Mouse (Mus musculus): ENCODE data around the gene Bcl11a.
A peak's percentile ranks its signal among the peaks of the same experiment; 100 is the strongest.

Bcl11a gene

DNA sequence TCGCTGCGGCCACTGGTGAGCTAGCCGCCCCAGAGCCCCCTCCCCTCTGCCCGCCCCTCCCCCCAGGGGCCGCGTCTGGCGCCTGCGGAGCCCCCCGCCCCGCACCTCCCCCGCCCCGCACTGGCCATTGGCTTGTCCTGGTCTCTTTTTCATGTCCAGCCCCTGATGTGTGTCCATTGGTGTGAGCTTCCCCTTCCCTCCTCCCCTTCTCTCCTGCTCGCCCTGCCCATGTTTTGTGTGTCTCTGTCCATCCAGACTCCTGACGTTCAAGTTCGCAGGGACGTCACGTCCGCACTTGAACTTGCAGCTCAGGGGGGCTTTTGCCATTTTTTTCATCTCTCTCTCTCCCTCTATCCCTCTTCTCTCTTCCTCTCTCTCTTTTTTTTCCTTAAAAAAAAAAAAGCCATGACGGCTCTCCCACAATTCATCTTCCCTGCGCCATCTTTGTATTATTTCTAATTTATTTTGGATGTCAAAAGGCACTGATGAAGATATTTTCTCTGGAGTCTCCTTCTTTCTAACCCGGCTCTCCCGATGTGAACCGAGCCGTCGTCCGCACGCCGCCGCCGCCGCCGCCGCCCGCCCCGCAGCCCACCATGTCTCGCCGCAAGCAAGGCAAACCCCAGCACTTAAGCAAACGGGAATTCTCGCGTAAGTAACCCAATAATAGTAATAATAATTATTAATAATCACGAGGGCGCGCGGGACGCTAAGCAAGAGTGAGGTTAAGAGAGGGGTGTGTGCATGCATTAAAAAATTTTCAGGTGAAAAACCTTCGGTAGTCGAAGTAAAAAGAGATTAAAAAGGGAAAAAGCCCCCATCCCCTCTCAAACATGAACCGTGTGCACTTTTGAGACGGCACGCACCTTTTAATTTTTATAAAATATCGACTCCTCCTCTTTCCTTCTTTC is at the start of gene Bcl11a:
Bcl11a (plus strand) TSS at position 262 of the 911 bp plus-strand sequence.
- peak; percentile 27 to 33 for DNase-seq (ENCODE audit: low spot score in 2 of 2)

DNA sequence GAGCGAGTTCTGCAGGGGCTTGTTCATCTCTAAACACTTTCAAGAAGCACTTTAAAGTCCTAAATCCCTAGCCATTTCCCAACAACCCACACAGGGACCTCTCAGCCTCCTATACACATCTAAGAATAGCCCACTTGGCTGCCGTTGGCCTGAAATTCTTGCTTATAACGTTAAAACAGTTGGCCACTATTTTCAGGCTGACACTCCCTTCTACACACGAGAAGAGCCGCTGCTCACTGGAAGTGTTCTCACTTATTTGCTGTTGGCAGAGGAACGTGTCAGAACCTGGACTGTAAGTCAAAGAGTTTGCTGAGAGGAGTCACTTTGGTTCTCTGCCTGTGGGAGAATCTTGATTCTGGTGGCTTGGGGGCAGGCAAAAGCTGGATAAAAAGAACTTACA is 33.8 kb upstream of the Bcl11a start:
- DNase-seq (ENCODE audit: low spot score in 2 of 2), result no peak

DNA sequence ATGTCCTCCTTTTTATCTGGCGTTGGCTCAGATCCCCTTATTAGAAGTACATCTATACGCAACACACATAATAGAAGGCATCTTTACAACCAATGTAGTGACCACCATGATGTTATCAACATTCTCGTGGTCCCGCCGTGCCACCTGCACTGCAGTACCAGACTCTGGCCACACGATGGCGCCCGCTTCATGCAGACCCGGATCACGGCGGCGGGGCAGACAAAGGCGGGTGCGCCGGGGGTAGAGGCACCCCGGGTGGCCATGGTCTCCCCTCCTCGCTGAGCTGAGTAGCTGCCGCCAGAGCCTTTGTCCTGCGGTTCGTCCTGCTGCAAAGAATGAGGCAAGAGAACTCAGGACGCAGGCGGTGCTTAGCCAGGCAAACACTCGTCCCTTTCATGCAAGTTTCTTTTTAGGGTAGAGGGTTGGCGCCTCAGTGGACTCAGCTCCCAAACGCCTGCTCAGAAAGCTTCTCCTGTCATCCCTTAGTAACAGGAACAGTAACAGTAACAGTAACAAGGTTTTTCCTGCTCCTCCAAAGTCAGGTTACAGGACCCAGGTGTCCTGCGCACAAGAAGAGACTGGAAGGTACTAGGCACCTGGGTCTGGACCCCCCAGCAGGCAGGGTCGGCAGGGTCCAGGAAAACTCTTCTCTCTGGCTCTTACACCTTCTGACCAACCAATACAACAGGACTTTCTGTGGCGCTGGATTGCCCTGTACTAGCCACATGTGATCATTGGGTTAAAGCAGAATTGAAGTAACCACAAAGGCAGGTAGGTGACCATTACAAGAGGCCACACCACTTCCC is 28.4 kb upstream of the Bcl11a start:
- peak; percentile 47 to 50 for DNase-seq (ENCODE audit: low spot score in 2 of 2)

DNA sequence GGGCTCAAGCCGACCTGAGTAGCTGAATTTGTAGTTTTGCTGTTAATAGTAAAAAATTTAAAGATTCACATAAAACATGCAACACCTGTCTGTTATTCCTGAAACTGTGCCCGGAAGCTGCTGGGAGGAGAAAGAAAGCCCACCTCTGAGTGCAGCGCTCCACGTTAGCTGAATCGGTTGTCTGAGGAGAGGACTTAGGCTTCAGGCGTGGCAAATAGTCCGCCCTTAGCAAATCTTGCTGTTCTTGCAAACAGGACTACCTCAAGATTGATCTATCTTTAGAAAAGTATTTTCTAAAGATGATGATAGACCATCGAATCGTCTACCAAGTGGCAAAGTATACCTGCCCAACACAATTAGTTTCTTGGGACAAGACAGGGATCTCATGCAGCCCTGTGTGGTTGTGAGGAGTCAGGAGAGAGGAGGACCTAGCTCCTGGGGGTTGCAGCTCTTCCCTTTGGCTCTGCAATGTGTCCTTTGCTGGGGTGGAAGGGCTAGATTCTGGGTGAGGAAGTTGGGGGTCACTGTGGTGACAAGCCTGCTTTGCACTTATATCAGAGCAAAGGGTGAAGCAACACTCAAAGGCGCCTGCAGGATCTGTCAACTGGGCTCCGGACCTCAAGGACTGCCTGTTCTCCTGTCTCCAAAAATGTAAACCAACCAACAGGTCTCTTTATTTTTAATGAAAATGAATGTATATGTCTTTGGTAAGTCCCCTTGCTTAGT is 27.7 kb upstream of the Bcl11a start:
- no peak for DNase-seq (ENCODE audit: low spot score in 2 of 2)

DNA sequence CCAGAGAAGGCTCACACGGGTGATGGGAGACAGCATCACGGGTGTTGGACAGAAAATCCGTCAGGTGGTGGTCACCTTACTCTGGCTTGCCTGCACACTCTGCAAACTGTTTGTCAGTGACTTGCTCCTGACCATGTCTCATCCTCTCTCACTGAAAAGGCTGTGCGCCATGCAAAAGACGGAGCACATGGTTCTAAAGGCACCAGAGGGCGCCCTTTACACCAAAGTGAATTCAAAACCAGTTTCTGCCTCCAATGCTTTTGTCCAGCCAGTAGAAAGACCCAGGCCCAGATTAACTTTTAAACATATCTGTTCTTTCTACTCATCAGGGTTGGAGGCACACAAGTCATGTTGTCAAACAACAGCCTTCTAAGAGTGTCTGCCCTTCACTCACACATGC is 25.0 kb upstream of the Bcl11a start:
- no peak for DNase-seq (ENCODE audit: low spot score in 2 of 2)

DNA sequence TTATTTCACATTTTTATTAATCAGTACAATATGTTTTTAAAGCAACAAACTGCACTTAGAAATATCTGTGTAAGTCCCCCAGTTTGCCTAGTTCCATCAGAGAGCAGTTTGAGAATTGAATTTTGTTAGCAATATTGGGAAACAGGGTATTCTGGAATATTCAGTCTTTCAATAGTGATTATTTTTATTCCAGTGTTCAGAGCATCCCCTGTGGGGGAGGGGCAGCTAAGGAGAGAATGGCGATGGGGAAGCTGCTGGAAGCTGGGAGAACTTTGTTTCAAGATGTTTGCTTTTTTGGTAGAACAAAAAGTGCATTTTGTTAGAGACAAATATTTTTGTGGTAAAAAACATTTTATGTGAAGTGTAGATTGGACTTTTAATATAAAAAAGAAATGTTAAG is 18.7 kb upstream of the Bcl11a start:
- DNase-seq (ENCODE audit: low spot score in 2 of 2), result no peak

DNA sequence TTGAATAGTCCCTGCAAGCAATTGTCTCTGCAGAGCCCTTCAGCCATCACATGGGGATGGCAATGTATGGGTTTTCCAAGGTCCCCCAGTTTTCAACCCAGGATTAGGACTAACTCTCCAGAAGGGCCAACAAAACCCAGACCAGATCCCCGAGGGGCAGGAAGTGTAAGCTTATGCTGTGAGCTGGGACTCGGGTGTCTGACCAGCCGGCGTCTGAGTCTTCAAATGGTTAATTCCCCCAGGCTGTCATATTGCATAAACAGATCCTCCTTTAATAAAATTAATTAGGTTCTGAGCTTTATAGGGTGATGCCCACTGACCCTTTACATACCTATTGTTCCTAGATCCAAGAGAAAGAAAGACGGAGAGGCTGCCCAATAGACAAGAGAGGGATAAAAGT is 17.4 kb upstream of the Bcl11a start:
- no peak for DNase-seq (ENCODE audit: low spot score in 2 of 2)

DNA sequence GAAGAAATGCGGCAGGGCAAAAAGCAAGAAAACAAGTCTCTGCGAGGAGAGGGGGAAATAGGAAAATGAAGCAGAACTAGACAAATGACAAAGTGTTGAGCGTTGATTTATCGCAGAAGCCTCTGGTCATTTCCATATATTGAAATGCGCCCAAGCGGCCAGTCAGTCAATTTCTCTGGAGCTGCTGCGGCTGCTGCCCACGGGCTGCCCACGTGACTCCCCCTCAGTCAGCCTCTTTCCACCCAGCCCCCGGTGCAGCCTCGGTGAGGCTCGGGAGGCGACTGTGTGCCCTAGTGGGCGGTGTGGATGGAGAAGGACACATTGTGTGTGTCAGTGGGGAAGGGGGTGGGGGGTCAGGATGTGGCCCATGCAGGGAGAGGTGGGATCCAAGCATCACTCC is 16.0 kb upstream of the Bcl11a start:
- DNase-seq (ENCODE audit: low spot score in 2 of 2), result no peak

DNA sequence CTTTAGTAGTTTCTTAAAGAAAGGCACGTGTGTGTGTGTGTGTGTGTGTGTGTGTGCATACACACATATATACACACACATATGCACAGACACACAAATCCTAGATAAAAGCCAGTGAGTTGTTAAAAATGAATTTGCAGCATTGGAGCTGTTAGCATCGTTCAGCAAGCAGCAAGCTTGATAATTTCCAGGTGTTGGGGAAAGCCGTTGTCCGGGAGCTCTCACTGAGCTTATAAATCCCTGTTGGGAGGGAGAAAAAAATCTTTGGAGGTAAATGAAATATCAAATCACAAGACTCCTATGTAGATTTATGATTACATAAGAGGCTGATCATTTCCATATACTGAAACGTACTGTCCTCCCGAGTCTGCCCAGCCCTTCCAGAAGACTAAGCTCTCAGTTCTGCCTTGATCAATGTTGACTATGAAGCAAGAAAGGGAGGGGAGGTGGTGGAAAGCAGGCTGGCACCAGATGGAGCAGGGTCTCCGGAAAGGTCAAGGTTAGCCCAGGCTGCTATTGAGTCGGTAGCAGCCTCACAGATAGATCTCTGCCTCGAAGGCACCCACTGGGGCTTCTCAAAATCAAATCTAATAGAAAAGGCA is 15.3 kb upstream of the Bcl11a start:
- no peak for DNase-seq (ENCODE audit: low spot score in 2 of 2)

DNA sequence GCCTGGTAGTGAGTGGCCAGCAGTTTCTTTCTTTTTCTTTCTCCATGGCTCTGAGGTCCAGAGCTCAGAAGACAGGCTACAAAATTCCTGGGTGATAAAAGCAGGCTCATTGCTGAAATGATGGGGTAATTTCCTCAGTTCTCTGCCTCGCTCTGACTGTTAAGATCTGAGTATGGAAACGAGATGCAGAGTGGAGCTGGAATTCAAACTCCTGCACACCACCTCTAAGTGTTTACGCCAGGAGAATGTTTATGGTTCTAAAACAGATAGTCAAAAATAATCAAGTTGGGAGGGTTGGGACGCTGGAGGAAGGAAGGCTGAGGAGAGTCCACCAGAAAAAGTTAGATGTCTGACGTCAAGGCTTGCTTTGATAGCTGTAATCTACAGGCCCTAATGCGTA is 13.6 kb upstream of the Bcl11a start:
- no peak for DNase-seq (ENCODE audit: low spot score in 2 of 2)

DNA sequence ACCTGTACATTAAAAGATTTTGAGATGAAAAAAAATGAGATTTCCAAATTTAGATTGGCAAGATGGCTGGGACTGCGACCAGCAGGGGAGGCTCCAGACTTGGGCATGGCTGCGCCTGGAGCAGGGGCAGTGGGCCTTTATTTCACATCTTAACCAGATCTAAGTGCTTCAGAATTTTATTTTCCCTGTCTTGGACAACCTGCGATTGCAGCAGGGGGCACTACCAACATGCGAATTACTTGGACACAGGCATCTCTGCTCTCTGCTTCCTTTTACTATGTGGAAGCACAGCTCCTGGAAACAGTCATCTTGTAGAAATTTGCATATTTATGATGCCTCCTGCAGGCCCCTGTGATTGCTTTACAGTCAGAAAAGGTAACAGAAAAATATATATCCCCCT is 12.5 kb upstream of the Bcl11a start:
- no peak for DNase-seq (ENCODE audit: low spot score in 2 of 2)

DNA sequence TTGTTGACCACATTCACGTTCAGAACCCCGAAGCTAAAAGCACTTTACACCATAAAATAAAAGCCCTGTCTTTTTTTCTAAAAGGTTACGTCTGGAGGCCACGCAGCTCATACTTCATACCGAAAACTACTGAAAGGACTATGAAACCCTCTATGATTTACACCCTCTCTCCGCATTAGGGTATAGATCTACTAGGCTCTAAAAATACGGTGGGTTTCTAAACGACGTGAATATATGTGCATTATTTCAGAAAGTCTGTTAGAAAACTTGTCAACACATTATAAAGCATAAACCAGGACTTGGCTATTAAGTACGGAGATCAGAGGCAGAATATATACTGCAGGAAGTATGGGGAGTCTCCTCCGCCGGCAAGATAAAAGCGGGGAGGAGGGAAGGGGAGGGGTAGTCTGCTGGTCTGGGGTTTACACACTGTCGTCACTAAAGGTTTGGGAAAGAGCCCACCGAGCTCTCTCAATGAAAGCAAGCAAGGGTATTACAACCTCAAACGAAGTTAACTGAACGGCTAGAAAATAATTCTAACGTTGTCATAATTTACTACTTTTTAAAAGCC is 3.8 kb upstream of the Bcl11a start:
- DNase-seq (ENCODE audit: low spot score in 2 of 2), result no peak

DNA sequence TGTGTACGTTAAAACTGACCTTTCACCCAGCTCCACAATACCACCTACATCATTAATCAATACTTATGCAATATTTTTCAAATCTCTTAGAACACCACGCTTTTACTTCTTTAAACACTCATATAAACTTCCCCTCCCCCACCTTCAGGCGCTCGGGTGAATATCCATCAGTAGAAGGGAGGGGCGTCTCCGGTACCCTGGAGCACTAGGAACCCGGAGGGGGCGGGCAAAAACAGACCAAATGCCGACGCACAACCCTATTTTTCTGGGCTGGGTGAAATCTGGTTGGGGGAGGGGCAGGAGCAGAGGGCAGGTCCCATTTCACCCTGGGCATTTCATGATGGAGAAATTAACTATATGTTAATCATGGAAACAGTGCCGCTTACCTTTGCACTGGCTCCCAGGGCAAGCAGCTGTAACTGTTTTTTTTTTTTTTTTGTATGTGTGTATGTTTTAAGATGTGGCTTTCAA is 3.2 kb upstream of the Bcl11a start, which contains the start of gene A830031A19Rik:
A830031A19Rik (minus strand) TSS at position 421 of the 471 bp plus-strand sequence.
- DNase-seq (ENCODE audit: low spot score in 2 of 2), result no peak

DNA sequence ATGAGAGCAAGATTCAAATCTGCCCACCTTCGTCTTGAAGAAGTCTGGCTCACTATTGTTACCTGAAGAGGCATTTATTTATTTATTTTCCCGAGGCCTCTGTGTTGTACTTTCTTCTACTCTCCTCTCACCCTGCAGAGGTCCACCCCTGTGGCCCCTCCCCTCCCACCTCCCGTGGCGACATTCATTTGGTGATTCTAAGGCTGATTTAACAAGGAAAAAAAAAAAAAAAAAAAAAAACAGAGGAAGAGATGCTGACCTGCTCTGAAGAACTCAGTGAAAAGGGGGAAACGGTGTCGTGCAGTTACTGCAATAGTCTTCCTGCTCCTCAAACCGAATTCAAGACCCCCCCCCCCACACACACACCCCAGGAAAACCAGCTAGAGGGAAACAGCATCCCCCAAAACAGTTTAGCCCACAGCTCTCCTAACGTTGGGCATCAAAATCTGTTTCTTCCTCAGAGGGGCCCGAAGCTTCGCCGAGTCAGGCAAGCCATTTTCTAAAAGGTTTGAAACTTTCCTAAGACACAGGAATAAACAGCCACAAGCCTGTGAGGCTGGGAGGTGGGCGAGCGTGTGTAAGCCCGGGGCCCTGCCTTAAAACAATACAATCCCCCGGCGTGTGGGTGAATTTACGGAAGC is 2.2 kb upstream of the Bcl11a start:
- no peak for DNase-seq (ENCODE audit: low spot score in 2 of 2)

DNA sequence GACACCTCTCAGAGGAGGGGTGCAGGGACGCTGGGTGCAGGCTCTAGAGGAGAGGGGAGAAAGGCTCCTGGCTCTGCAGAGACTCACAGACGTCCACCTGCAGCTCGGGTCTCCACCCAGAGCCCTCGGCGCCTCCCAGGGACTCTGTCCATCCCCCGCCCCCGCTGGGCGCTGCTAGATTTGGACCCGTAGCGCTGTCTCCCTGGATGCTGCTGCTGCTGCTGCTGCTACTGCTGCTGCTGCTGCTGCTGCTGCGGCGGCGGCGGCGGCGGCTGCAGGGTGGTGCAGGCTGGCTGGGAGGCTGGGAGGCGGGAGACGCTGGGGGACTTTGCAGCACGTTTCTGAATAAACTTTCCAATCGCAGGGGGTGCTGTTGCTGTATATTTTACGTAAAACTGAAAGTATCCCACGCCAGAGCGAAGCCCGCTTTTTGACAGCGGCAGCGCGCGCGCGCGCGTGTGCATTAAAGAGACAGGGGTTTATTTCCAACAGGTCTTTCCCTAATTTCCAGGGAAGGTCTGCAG is 1.7 kb upstream of the Bcl11a start:
- DNase-seq (ENCODE audit: low spot score in 2 of 2), result peak; percentile 16 to 24

DNA sequence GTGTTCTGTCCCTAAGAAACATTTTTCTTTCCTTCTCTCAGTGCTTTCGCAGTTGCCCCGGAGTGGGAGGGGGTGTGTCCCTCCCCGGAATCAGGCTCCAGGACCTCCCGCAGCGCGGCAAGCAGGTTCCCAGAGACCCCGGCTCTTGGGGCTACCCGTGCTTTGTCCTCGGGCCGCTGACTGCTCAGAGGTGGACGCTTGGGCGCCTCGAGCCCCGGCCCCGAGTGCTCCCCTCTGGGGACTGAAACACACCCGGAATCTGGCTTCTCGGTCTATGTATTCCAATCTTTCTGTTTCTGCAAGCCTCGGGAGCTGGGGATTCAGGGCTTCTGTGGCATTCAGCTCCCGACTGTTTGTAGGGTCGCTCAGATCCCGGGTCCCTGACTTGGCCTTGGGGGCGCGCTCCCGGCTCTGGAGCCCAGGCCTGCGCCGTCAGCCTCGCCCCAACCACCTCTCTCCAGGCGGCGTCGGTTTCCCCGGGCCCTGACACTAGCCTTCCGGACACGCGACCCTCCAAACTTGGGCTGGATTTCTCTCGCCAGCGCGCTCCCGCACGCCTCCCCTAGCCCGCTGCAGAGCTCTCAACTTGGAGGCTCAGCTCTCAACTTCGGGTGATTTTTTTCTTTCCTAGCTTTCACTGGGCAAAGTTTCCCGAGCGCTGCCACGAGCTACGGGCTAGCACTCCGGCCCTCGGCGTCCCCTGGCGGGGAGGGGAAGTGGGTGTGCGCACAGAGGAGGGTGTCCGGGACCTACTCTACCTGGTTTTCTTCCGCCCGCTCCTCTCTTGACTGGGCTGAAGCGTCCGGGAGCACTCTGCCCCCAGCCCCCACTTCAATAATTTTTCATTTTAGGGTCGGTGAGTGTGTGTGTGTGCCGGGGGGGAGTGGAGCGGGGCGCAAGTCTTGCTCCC is 780 bp upstream of the Bcl11a start:
- peak; percentile 28 to 32 for DNase-seq (ENCODE audit: low spot score in 2 of 2)

DNA sequence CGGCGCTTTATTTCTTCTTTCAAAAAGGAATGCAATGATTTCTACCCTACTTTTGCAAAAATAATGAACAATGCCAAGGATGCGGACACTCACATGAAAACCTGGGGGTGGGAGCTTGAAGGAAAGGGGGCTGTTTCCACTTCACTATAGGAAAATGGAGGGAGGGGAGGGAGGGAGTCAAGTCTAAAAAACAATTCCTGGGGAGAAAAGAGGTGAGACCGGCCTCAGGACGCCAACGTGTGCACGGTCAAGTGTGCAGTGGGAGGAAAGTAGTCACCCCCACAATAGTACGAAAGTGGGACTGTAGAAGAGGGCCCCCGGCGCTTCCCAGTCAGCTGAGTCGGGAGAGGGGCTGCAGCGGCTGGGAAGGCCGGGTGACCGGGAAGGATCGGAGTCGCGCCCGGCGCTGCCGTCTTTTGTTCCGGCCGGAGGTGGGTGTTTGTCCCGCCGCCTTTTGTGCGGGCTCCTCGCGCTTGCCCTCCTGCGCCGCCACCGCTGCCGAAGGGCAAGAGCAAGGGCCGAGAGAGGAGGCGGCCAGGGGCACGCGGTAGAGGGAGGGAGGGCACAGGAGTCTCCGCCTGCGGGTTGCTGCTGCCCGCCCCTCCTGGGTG is 955 bp downstream of the Bcl11a start:
- DNase-seq (ENCODE audit: low spot score in 2 of 2), result peak in 1 of 2 experiments; percentile 17

DNA sequence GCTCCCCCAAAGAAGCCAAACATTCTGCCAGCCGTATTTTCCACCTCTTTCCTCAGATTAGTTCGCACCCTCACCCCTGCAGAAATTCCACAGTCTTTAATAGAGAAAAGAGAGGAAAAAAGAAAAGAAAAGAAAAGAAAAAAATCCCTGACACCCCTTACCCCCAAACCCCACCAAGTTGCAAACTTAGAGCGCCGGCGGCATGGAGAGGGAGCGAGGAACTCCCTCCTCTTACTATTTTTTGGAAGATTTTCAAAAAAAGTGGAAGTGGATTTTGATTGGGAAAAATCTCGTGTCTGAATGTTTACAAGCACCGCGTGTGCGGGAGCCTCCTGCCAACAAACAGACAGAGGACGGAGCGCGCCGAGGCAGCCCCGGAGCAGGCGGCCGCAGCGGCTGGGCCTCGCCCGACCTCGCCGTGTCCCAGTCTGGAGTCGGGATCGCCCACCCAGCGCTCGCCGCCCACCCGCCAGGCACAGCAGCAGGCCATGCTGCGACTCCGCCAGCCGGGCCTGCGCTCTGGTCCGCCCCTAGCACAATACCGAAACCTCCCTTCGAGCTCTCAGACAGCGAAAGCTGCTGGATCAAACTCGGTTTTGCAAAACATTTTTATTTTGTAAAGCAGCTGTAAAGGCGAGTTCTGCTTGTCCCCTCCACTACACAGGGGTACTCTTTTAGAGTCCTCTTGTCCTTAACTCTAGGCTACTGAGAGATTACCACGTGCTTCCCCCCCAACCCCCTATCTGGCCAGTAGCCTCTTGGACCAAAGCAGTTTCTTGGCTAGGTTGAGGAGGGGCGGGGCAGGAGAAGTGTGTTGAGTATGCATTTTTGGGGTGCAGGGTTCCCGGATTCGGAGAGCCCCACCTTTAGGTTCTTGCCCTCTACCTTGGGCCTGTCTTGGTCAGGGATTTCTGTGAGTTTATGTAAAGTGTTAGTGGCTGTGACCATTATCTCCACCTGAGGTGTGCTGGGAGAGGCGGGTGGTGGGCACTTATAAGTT is 1.8 kb downstream of the Bcl11a start:
- peak; percentile 15 to 18 for DNase-seq (ENCODE audit: low spot score in 2 of 2)
